Mouse (Mus musculus) midbrain, embryonic 15.5 days (tissue): ENCODE measurements around the gene Sec23a. TPM values are rescaled to one million over a fixed set of nuclear protein-coding genes. Genes with fewer than 3 reads are reported as not detected.
"Not testable (repeated sequence)": the region's sequence is repeated elsewhere in the genome, so short reads cannot be mapped to it uniquely, and the experiment has no call there.

Experiments used
- ATAC-seq: fragments of 200-750 bp; cut with Nextera tagmentation; replicated peaks from 2 replicates; pipeline ENCODE4 v1.8.0; 2017; ENCODE audit warnings: moderate TSS enrichment
- H3K27ac ChIP-seq: fragments of 300-500 bp; sonication (generic); 2 replicates; pipeline ENCODE4 v1.5.1; 2015; ENCODE audit warnings: mild to moderate bottlenecking, inconsistent platforms
- H3K27me3 ChIP-seq: fragments of 300-500 bp; sonication (generic); replicated peaks from 2 replicates; pipeline ENCODE4 v1.6.1; 2015; ENCODE audit warnings: inconsistent platforms
- H3K36me3 ChIP-seq: fragments of 300-500 bp; sonication (generic); replicated peaks from 2 replicates; pipeline ENCODE4 v1.6.1; 2015; ENCODE audit warnings: inconsistent platforms
- H3K4me1 ChIP-seq: fragments of 300-500 bp; sonication (generic); 2 replicates; pipeline ENCODE4 v1.6.1; 2015; ENCODE audit warnings: inconsistent platforms
- H3K4me2 ChIP-seq: fragments of 300-500 bp; sonication (generic); 2 replicates; pipeline ENCODE4 v1.6.1; 2015; ENCODE audit warnings: inconsistent platforms, mild to moderate bottlenecking, moderate library complexity
- H3K4me3 ChIP-seq: fragments of 300-500 bp; sonication (generic); 2 replicates; pipeline ENCODE4 v1.5.1; 2015; ENCODE audit warnings: mild to moderate bottlenecking, inconsistent platforms
- H3K9ac ChIP-seq: fragments of 300-500 bp; sonication (generic); 2 replicates; pipeline ENCODE4 v1.6.1; 2015; ENCODE audit warnings: mild to moderate bottlenecking, inconsistent platforms
- H3K9me3 ChIP-seq: fragments of 300-500 bp; sonication (generic); 2 replicates; pipeline ENCODE4 v1.6.1; 2016; ENCODE audit warnings: inconsistent platforms
- WGBS: fragments of 180-500 bp; shearing (Covaris S2); methylation state at CpG from one replicate; pipeline ENCODE4 v1.1.7; 2015; ENCODE audit warnings: mixed read lengths; 5-methylcytosine and 5-hydroxymethylcytosine counted together
- polyA plus RNA-seq: library from polyadenylated mRNA; unstranded; fragments of >200 nt; fragmentation: Nextera tagmentation; extraction: Ambion mirVana; gene quantifications from 2 replicates; pipeline ENCODE4 v1.2.1, GENCODE M21; 2015

Gene Sec23a
- 99.8 and 109 TPM in 2 replicates for polyA plus RNA-seq

DNA sequence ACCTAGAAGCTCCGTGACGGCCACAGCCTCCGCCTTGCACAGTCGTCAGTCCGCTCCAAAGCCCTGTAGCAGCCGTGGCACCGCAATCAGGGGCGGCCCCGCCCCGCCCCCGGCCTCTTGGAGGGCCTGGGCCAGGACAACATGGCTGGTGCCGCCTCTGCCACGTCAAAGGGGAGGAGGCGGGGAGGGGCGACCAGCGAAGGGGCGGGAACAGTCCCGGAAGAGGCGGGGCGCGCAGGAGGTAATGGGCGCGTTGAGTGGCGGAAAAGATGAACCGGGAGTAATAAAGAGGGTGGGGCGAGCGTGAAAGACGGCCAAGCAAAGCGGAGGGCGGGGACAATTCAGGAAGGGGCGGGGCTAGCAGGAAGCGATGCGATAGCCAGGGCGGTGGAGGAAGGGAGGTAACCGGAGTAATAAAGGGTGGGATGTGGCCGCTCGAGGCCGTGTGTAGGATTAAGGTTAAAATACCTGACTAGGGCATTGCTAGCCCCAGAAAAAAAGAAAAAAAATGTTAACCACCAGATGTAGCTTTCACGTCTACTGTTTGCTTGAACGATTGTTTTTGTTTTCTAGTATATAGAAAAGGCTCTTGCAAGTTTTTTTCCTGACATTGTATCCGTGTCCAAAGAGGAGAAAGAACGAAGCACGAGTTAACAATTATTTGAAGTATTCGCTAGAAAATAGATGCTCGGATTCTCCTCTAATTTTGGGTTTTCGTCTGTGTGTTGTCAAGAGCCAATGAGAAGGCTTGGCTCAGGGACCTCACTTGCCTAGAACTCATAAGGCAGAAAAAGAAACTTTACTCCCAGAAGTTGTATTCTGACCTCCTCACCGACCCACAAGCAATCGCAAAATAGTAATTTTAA lies at the start of gene Sec23a:
TSS of gene Sec23a (minus strand) at position 174 of the 866 bp plus-strand sequence.
- Histone ChIP-seq H3K9me3 (no peaks in the 10 kb centered on the region), H3K4me1 (peaks cover 29% of the 10 kb centered on the region), H3K4me3 (peak within 1 kb of the TSS; percentile 57), H3K9ac (peak within 1 kb of the TSS; percentile 68), H3K27ac (peak within 1 kb of the TSS; percentile 87), H3K4me2 (peak within 1 kb of the TSS; percentile 68), H3K36me3 (no peaks in the 10 kb centered on the region; the same call in 1 of the 2 replicates), H3K27me3 (no peaks in the 10 kb centered on the region)
- WGBS = 1% methylated on average over 48 of the region's 48 CpGs
- ATAC-seq = peak; percentile 97

DNA sequence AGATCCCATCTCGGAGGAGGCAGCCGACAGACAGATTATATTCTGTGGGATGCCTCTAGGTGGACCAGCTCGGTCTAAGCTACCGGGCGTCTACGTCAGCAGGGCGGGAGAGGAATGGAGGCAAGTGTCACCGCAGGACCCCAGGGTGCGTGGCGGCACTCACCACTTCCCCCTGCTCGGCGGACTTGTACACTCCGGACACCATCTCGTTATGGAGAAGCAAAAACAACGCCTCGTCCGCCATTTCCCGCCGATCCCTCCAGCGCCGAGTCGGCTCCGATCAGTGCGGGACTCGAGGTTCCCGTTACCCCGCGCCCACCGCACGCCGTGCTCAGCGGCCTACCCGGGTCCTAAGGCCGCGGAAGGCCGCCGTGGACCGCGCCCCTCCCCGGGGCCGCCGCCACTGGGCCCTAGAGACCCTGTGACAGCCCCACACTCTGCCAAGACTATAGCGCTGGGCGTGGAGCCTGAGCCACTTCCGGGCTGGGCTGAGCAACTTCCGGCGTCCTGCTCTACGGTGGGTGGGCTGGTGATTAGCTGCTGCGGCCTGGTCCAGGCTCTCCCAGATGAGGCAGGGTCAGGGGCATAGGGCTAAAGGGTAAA lies 49.3 kb upstream of the Sec23a start, which contains the start of gene Trappc6b:
TSS of gene Trappc6b (minus strand) at position 480 of the 603 bp plus-strand sequence.
- no peaks in the 10 kb centered on the region for H3K9me3 ChIP-seq
- 1% methylated on average over 49 of the region's 49 CpGs for WGBS

DNA sequence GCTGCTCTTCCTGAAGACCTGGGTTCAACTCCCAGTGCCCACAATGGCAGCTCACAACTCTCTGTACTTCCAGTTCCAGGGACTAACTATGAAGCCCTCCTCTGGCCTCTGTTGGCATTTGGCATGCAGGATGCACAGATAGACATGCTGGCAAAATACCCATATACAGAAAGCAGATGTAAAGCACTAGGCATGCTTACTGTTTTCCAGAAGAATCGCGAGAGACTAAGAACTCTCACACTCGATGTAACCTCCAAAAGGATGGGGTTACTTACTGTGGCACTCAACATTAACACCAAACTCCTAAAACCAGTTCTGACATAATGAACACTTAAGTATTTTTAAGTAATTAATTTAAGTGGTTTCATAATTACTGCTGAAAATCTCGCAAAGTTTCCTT lies 48.5 kb upstream of the Sec23a start:
- 65% methylated on average over 4 of the region's 4 CpGs for WGBS
- 0 out of 2 replicates have a peak, but pooled peaks cover 4% of the 10 kb centered on the region for H3K36me3 ChIP-seq
- peak overlapping the region; percentile 98 for H3K27ac ChIP-seq
- H3K9ac ChIP-seq = peak overlapping the region; percentile 99
- H3K27me3 ChIP-seq = no peaks in the 10 kb centered on the region
- peak overlapping the region; percentile 87 for H3K4me3 ChIP-seq
- peaks cover 27% of the 10 kb centered on the region for H3K4me1 ChIP-seq
- no peaks in the 10 kb centered on the region for H3K9me3 ChIP-seq
- no peak for ATAC-seq
- H3K4me2 ChIP-seq = peak overlapping the region; percentile 68

More for the DNA sequence above, 49.3 kb upstream of the Sec23a start, which contains the start of gene Trappc6b:
- H3K4me2 ChIP-seq = peak within 1 kb of the TSS; percentile 68
- peak within 1 kb of the TSS; percentile 98 for H3K27ac ChIP-seq
- peak within 1 kb of the TSS; percentile 87 for H3K4me3 ChIP-seq
- no peaks in the 10 kb centered on the region for H3K27me3 ChIP-seq
- 0 out of 2 replicates have a peak, but pooled peaks cover 3% of the 10 kb centered on the region for H3K36me3 ChIP-seq
- peak; percentile 98 for ATAC-seq
- H3K9ac ChIP-seq = peak within 1 kb of the TSS; percentile 99
- H3K4me1 ChIP-seq = peaks cover 30% of the 10 kb centered on the region

DNA sequence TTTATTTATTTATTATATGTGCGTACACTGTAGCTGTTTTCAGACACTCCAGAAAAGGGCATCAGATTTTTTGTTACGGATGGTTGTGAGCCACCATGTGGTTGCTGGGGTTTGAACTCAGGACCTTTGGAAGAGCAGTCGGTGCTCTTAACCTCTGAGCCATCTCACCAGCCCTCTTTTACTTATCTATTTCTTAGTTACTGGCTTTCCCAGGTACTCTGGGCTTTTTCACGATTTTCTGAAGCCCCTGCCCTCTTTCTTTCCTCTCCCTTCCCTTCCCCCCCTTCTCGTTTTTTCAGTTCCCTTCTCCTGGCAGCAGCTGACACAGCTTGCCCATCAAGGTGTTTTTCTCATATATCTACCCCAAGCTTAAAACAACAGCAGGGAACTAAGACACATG lies 46.4 kb upstream of the Sec23a start:
- not testable (repeated sequence) for H3K9ac ChIP-seq, ATAC-seq, H3K27ac ChIP-seq, H3K36me3 ChIP-seq, H3K4me2 ChIP-seq, H3K9me3 ChIP-seq, H3K4me3 ChIP-seq, H3K27me3 ChIP-seq
- peaks cover 27% of the 10 kb centered on the region for H3K4me1 ChIP-seq
- 87% methylated on average over 5 of the region's 5 CpGs for WGBS

DNA sequence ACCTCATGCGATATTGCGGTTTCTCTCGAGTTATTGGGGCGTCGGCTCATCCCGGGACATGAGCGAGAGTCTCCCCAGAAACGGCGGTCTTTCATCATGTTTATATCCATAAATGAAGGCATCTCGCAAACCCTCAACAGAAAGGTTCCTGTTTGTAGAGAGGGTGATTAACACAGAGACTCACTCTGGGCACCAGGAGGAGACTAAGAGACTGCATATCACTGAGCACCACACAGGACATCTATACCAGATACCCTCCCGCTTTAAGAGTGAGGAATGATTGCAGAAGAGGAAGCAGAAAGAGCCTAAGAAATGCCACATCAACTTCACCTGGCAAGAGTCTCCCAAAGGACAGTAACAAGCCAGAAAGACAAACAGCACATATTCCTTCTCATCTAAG lies 44.4 kb upstream of the Sec23a start:
- ATAC-seq = no peak
- Histone ChIP-seq H3K27me3 (no peaks in the 10 kb centered on the region), H3K36me3 (peaks cover 4% of the 10 kb centered on the region; the same call in 1 of the 2 replicates), H3K4me1 (peaks cover 27% of the 10 kb centered on the region), H3K4me2 (no peak overlapping the region), H3K9ac (no peak overlapping the region), H3K27ac (no peak overlapping the region), H3K9me3 (no peaks in the 10 kb centered on the region), H3K4me3 (no peak overlapping the region)
- 96% methylated on average over 11 of the region's 11 CpGs for WGBS

DNA sequence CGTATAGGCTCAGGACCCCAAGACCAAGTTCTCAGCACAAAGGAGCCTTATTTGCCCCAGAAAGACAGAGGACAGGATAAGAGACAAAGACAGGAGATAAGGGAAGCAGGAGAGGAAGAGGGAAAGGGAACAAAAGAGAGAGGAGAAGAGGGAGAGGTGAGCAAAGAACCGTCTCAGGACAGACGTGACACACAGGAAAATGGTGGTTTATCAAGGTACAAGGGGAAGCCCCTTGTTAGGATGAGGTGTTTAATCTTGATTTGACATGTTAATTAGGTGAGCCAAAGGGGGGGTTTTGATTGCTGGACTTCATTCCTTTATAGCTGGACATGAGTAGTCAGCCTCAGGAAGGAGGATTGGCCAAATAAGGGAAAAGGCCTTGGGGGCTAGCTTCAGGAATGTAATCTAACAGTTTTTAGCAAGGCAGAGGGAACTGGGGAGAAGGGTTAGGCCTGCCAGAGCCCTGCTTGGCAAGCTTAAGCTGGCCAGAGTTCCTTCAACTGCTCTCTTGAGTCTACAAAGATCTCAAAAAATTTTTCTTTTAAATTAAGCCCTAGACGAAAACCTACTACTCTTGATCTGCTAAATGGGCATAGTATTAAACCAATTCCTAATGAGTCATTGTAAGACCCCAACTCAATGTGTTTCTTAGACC lies 43.5 kb upstream of the Sec23a start:
- WGBS = 88% methylated on average over 4 of the region's 4 CpGs
- no peak overlapping the region for H3K27ac ChIP-seq
- H3K9ac ChIP-seq = no peak overlapping the region
- H3K4me2 ChIP-seq = no peak overlapping the region
- H3K4me1 ChIP-seq = peaks cover 25% of the 10 kb centered on the region
- H3K4me3 ChIP-seq = no peak overlapping the region
- peaks cover 4% of the 10 kb centered on the region; the same call in 1 of the 2 replicates for H3K36me3 ChIP-seq
- no peaks in the 10 kb centered on the region for H3K9me3 ChIP-seq
- no peak for ATAC-seq
- no peaks in the 10 kb centered on the region for H3K27me3 ChIP-seq

DNA sequence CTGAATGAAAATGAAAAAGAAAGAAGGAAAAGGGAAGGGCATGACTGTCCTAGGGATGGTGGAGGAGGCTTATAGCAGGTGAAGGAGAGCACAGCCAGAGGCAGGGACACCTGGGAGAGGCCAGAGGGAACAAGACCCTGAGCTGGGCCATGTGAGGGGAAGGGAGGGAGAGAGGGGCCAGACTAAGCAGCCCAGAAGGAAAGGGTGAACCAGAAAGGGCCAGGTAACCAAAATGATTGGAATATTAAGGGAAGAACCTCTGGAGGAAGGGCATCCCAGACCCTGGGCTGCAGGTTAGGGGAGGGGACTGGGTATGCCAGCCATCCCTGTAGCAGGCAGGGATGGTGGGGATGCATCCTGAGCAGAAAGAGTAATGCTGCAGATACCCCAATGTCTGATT lies 42.2 kb upstream of the Sec23a start:
- no peak overlapping the region for H3K9ac ChIP-seq
- no peak for ATAC-seq
- H3K4me1 ChIP-seq = peaks cover 12% of the 10 kb centered on the region
- H3K4me2 ChIP-seq = no peak overlapping the region
- H3K4me3 ChIP-seq = no peak overlapping the region
- H3K36me3 ChIP-seq = peaks cover 11% of the 10 kb centered on the region; the same call in 1 of the 2 replicates
- no peaks in the 10 kb centered on the region for H3K27me3 ChIP-seq
- H3K9me3 ChIP-seq = no peaks in the 10 kb centered on the region
- H3K27ac ChIP-seq = no peak overlapping the region

DNA sequence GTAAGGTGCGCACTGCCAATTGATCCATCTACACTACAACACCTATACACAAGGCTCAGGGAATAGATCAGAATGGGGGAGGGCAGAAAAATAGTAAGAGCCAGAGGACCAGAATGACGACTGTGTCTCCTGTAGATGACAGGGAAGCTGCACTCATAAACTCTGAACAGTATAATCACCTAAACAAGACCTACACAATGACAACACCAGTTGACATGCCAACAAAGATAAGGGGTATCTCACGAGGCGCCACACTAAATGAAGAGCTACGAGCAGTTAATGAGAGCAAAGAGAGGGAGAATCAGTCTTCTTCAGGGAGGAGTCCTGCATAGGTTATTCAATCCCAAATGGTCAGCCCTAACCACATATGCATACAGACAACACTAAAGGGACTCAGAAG lies 41.3 kb upstream of the Sec23a start:
- WGBS = 90% methylated on average over 5 of the region's 5 CpGs
- H3K4me2 ChIP-seq = no peak overlapping the region
- no peak overlapping the region for H3K27ac ChIP-seq
- no peaks in the 10 kb centered on the region for H3K9me3 ChIP-seq
- H3K4me1 ChIP-seq = peaks cover 4% of the 10 kb centered on the region; the same call in 1 of the 2 replicates
- H3K9ac ChIP-seq = no peak overlapping the region
- ATAC-seq = no peak
- no peaks in the 10 kb centered on the region for H3K27me3 ChIP-seq
- H3K4me3 ChIP-seq = no peak overlapping the region
- H3K36me3 ChIP-seq = peaks cover 14% of the 10 kb centered on the region; the same call in 1 of the 2 replicates

DNA sequence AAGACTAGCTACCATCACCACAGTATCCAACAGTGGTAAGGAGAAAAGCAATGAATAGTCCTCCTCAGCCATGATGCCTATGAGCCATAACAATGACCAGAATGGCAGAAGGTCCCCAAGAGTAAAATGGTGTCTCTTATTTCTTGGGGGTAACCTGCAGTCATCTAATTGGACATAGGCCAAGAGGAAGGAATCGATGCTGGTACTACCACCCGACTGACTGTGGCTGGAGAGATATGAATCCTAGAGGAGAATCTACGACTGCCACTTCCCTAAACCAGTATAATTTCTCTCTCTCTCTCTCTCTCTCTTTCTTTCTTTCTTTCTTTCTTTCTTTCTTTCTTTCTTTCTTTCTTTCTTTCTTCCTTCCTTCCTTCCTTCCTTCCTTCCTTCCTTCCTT lies 40.7 kb upstream of the Sec23a start:
- Histone ChIP-seq H3K4me1 (no peaks in the 10 kb centered on the region), H3K27me3 (no peaks in the 10 kb centered on the region), H3K9me3 (no peaks in the 10 kb centered on the region), H3K4me2 (no peak overlapping the region), H3K27ac (no peak overlapping the region), H3K9ac (no peak overlapping the region), H3K36me3 (peaks cover 15% of the 10 kb centered on the region; the same call in 1 of the 2 replicates), H3K4me3 (no peak overlapping the region)
- ATAC-seq = no peak
- 96% methylated on average over 3 of the region's 3 CpGs for WGBS

DNA sequence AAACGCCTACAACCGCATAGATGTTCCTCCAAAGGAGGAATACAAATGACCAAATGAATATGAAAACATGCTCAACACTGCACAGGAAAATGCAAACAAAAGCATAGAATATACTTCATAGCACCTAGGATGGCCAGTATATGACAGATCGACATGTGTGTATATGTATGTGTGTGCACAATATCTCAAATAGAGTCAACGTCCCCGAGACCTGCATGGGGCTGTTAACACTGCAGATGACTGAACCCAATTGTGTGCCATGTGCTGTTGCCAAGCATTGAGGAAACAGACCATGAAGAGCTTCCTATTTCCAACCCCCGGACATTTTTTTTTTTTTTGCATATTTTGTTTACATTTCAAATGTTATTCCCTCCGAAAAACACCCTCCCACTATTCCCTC lies 29.0 kb upstream of the Sec23a start:
- WGBS = 36% methylated on average over 7 of the region's 7 CpGs
- Histone ChIP-seq H3K4me2 (no peak overlapping the region), H3K9ac (no peak overlapping the region), H3K27me3 (no peaks in the 10 kb centered on the region), H3K27ac (no peak overlapping the region), H3K4me3 (no peak overlapping the region), H3K36me3 (peaks cover 10% of the 10 kb centered on the region; the same call in 1 of the 2 replicates), H3K4me1 (0 out of 2 replicates have a peak, but pooled peaks cover 6% of the 10 kb centered on the region), H3K9me3 (no peaks in the 10 kb centered on the region)
- peak; percentile 65; the same call in 1 of the 2 replicates for ATAC-seq

DNA sequence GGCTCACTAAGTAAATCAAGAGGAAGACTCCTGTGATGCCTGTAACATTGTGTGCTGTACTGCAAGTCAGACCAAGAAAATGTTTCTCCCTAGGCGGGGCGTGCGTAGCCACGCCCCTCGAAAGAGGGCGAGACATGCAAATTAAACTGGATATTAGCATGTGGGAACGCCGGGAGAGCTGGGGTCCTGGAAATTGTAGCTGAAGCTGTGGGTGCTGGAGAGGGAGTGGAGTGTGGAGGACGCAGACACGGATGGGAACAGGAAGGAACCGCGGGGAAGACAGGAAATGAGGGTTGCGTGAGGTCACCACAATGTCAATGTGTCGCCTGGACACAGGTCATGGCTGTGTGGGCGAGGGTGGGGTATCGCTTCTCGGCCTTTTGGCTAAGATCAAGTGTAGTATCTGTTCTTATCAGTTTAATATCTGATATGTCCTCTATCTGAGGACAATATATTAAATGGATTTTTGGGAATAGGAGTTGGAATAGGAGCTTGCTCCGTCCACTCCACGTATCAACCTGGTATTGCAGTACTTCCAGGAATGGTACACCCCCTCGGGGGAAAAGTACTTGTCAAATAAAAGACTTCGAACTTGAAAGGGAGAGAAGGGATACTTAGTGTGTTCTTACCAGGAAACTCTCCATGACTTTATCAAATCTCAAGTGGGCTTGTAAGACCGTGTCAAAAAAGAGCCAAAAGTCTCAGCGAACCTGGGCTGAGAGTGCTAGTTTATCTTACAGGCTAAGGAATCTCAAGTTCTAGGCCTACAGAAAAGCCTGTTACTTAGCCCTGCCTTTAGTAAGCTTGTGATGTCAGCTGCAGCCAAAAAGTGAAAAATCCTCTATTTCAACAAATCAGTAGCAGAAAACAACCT lies 28.4 kb upstream of the Sec23a start:
- Histone ChIP-seq H3K4me2 (peak overlapping the region; percentile 33), H3K4me1 (0 out of 2 replicates have a peak, but pooled peaks cover 6% of the 10 kb centered on the region), H3K36me3 (peaks cover 7% of the 10 kb centered on the region; the same call in 1 of the 2 replicates), H3K27me3 (no peaks in the 10 kb centered on the region), H3K4me3 (0 out of 2 replicates have a peak overlapping the region, but pooled peaks have one; percentile 15), H3K27ac (peak overlapping the region; percentile 60), H3K9me3 (no peaks in the 10 kb centered on the region), H3K9ac (no peak overlapping the region)
- ATAC-seq = peak; percentile 82
- WGBS = 5% methylated on average over 23 of the region's 23 CpGs
